Mouse (Mus musculus) urinary bladder, adult 2 months (tissue): ENCODE results near the gene Ptprq. TPM values are rescaled to one million over a fixed set of nuclear protein-coding genes. Genes with fewer than 3 reads are reported as not detected.

Experiments
- DNase-seq: peaks from one replicate; pipeline ENCODE4 v3.0.0; 2022; ENCODE audit warnings: low spot score
- polyA plus RNA-seq: library from polyadenylated mRNA; depleted of rRNA; stranded (reverse); fragments of >200 nt; gene quantifications from 2 replicates; pipeline ENCODE4 v1.2.3, GENCODE M21; 2012; rRNA removed

Gene Ptprq
- polyA plus RNA-seq, 1 experiment, result 0.22 TPM

- DNase-seq, result no peak
Observed at GRCm38 (mm10) chr10:107488654-107489315, 231.1 kb downstream of the Ptprq start.

GRCm38 (mm10) chr10:107486770-107487169 lies 233.1 kb downstream of the Ptprq start:
- no peak for DNase-seq

- DNase-seq, result no peak
Observed at GRCm38 (mm10) chr10:107485870-107486269, 234.0 kb downstream of the Ptprq start, which contains the start of gene Myf5. Gene Myf5 (minus strand): TSS chr10:107486134.

DNA sequence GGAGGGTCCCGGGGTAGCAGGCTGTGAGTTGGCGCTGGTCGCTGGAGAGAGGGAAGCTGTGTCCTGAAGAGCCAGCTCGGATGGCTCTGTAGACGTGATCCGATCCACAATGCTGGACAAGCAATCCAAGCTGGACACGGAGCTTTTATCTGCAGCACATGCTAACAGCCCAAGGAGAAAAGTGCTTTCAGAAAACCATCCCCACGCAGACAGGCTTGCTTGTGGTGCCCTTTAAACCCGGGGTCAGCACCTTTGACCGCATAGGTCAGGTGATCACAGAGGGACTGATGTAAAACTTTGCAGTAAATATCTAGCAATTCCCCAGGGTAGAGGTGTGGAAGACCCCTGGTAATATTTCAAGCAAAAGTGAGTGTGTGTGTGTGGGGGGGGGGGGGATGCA lies 235.8 kb downstream of the Ptprq start:
- DNase-seq, result no peak

- no peak for DNase-seq
Observed at GRCm38 (mm10) chr10:107473497-107473896, 246.4 kb downstream of the Ptprq start.

GRCm38 (mm10) chr10:107471712-107472111 lies 248.1 kb downstream of the Ptprq start:
- DNase-seq, result no peak

- no peak for DNase-seq
Observed at GRCm38 (mm10) chr10:107467819-107468218, 252.0 kb downstream of the Ptprq start.

Other genes starting within 250 kb of the Ptprq start
- gene Myf5, start 233.9 kb downstream of the Ptprq start, polyA plus RNA-seq, result 0.03 and 0.04 TPM in 2 replicates
- gene Myf6, start 225.3 kb downstream of the Ptprq start, polyA plus RNA-seq, result not detected in 2 replicates
- 5.9 and 6.5 TPM in 2 replicates for gene Otogl, start 192.1 kb upstream of the Ptprq start, polyA plus RNA-seq